Mouse (Mus musculus) left cerebral cortex, postnatal 25 days (tissue): Measurements from ENCODE around the gene Cdca7. TPM values are rescaled to one million over a fixed set of nuclear protein-coding genes. Genes with fewer than 3 reads are reported as not detected.

Experiments
- total RNA-seq, 2 experiments: library from RNA; stranded (reverse); gene quantifications; 2 replicates each; pipeline ENCODE4 v1.2.3; 2021

The Cdca7 gene
- total RNA-seq, 2 experiments from 2014 or later = 3.4 to 5.0 TPM

Other genes starting within 250 kb of the Cdca7 start
- 10 to 100 TPM in 1 of 2 experiments, 1 to 10 TPM in 1; 8.3 to 10.7 TPM for gene Map3k20, start 190.5 kb upstream of the Cdca7 start, total RNA-seq